Mouse (Mus musculus) ovary, postnatal 36 days (tissue): ENCODE data around the gene Hao1.

Experiments used
- DNase-seq: peaks from one replicate; pipeline ENCODE4 v3.0.0; 2022; ENCODE audit warnings: low spot score, mixed read lengths

Hao1 gene

GRCm38 (mm10) chr2:134462321-134462720 is 91.8 kb downstream of the Hao1 start:
- no peak for DNase-seq

GRCm38 (mm10) chr2:134460831-134461230 is 93.3 kb downstream of the Hao1 start:
- peak; percentile 9 for DNase-seq

GRCm38 (mm10) chr2:134456065-134456505 is 98.1 kb downstream of the Hao1 start:
- DNase-seq: no peak

GRCm38 (mm10) chr2:134452748-134453147 is 101.4 kb downstream of the Hao1 start:
- DNase-seq: no peak

GRCm38 (mm10) chr2:134450976-134451375 is 103.2 kb downstream of the Hao1 start:
- DNase-seq: no peak
